Mouse (Mus musculus) gastrocnemius, adult 2 months (tissue): Measurements from ENCODE around the gene Golga5. TPM values are rescaled to one million over a fixed set of nuclear protein-coding genes. Genes with fewer than 3 reads are reported as not detected.
A peak's percentile ranks its signal among the peaks of the same experiment; 100 is the strongest.

ENCODE experiments used
- DNase-seq: peaks from one replicate; pipeline ENCODE4 v3.0.0; 2022
- H3K27ac ChIP-seq: fragments of 200-600 bp; 2 replicates; pipeline ENCODE4 v1.8.1; 2022; ENCODE audit warnings: mild to moderate bottlenecking
- H3K4me3 ChIP-seq: fragments of 200-600 bp; 2 replicates; pipeline ENCODE4 v1.8.1; 2022; ENCODE audit warnings: mild to moderate bottlenecking, moderate library complexity
- CTCF ChIP-seq: fragments of 200-600 bp; IDR thresholded peaks from 2 replicates; pipeline ENCODE4 v1.8.1; 2022; ENCODE audit warnings: antibody characterized with exemption, mild to moderate bottlenecking, moderate library complexity
- intact Hi-C: fragments of 180-260 bp; cut with DNase I; formaldehyde crosslinking; loops from one replicate; pipeline ENCODE4 v1.15.1; 2025
- total RNA-seq, 2 experiments: library from RNA; stranded (reverse); gene quantifications; 2 replicates each; pipeline ENCODE4 v1.2.3; 2021

Gene Golga5
- total RNA-seq, 2 experiments from 2014 or later: 30.0 to 31.2 TPM

GRCm38 (mm10) chr12:102434107-102434506 is 34.8 kb upstream of the Golga5 start:
- Histone ChIP-seq H3K27ac (no peak overlapping the region), H3K4me3 (no peak overlapping the region)
- DNase-seq: no peak
- intact Hi-C loops: no loop called here
- TF ChIP-seq CTCF: no peak

GRCm38 (mm10) chr12:102436939-102437526 is 31.9 kb upstream of the Golga5 start:
- intact Hi-C loops: no loop called here
- Histone ChIP-seq H3K4me3 (peak overlapping the region; percentile 90), H3K27ac (peak overlapping the region; percentile 94)
- no peak for TF ChIP-seq CTCF
- DNase-seq: peak; percentile 54

GRCm38 (mm10) chr12:102437952-102438351 is 31.0 kb upstream of the Golga5 start:
- intact Hi-C loops: no loop called here
- DNase-seq: peak; percentile 54
- Histone ChIP-seq H3K27ac (peak overlapping the region; percentile 94), H3K4me3 (peak overlapping the region; percentile 90)
- TF ChIP-seq CTCF: no peak

GRCm38 (mm10) chr12:102438983-102439631 is 29.8 kb upstream of the Golga5 start:
- no peak for DNase-seq
- Histone ChIP-seq H3K27ac (peak overlapping the region; percentile 94), H3K4me3 (peak overlapping the region; percentile 90)
- intact Hi-C loops: no loop called here
- no peak for TF ChIP-seq CTCF

GRCm38 (mm10) chr12:102439632-102440023 is 29.3 kb upstream of the Golga5 start, which contains the start of gene Lgmn:
TSS of gene Lgmn (minus strand) at chr12:102439813.
- intact Hi-C loops: no loop called here
- DNase-seq: peak; percentile 98
- TF ChIP-seq CTCF: no peak
- Histone ChIP-seq H3K27ac (peak within 1 kb of the TSS; percentile 94), H3K4me3 (peak within 1 kb of the TSS; percentile 90)

GRCm38 (mm10) chr12:102440551-102440950 is 28.4 kb upstream of the Golga5 start:
- no peak for DNase-seq
- TF ChIP-seq CTCF: no peak
- peak overlapping the region; percentile 94 for H3K27ac ChIP-seq
- intact Hi-C loops: no loop called here
- H3K4me3 ChIP-seq: no peak overlapping the region

- H3K4me3 ChIP-seq: no peak overlapping the region
- intact Hi-C loops: no loop called here
- peak overlapping the region; percentile 94 for H3K27ac ChIP-seq
- no peak for TF ChIP-seq CTCF
- DNase-seq: peak; percentile 75
These were observed 27.8 kb upstream of the Golga5 start for GRCm38 (mm10) chr12:102441141-102441540.

- H3K27ac ChIP-seq: 0 out of 2 replicates have a peak overlapping the region, but pooled peaks have one; percentile 16
- no peak for DNase-seq
- intact Hi-C loops: no loop called here
- H3K4me3 ChIP-seq: no peak overlapping the region
- TF ChIP-seq CTCF: no peak
These were observed 26.3 kb upstream of the Golga5 start for GRCm38 (mm10) chr12:102442639-102443038.

GRCm38 (mm10) chr12:102443676-102444075 is 25.3 kb upstream of the Golga5 start:
- no peak for TF ChIP-seq CTCF

GRCm38 (mm10) chr12:102445436-102445835 is 23.5 kb upstream of the Golga5 start:
- TF ChIP-seq CTCF: no peak
- Histone ChIP-seq H3K27ac (peak overlapping the region; percentile 31), H3K4me3 (no peak overlapping the region)
- DNase-seq: peak; percentile 30
- intact Hi-C loops: no loop called here

More at GRCm38 (mm10) chr12:102443676-102444075, 25.3 kb upstream of the Golga5 start:
- Histone ChIP-seq H3K27ac (no peak overlapping the region), H3K4me3 (no peak overlapping the region)
- no peak for DNase-seq
- intact Hi-C loops: no loop called here

GRCm38 (mm10) chr12:102450437-102450836 is 18.5 kb upstream of the Golga5 start:
- intact Hi-C loops: no loop called here
- Histone ChIP-seq H3K4me3 (peak overlapping the region; percentile 55), H3K27ac (peak overlapping the region; percentile 74)
- no peak for TF ChIP-seq CTCF
- DNase-seq: peak; percentile 39

- intact Hi-C loops: no loop called here
- no peak for TF ChIP-seq CTCF
- Histone ChIP-seq H3K27ac (peak overlapping the region; percentile 74), H3K4me3 (no peak overlapping the region; the same call in 1 of the 2 replicates)
- DNase-seq: no peak
These were observed 17.6 kb upstream of the Golga5 start for GRCm38 (mm10) chr12:102451126-102451851.

- no peak overlapping the region for H3K4me3 ChIP-seq
- intact Hi-C loops: no loop called here
- no peak for TF ChIP-seq CTCF
- DNase-seq: peak; percentile 39
- peak overlapping the region; percentile 57 for H3K27ac ChIP-seq
These were observed 15.4 kb upstream of the Golga5 start for GRCm38 (mm10) chr12:102453581-102453980.
